Mouse (Mus musculus) E14TG2a.4 (cell line): ENCODE results near the gene Cntn3.

ENCODE experiments used
- CTCF ChIP-seq: conservative IDR thresholded peaks from 2 replicates; pipeline ENCODE4 v1.5.1; 2014; ENCODE audit warnings: low read length
- POU5F1 ChIP-seq: IDR thresholded peaks from 2 replicates; pipeline ENCODE4 v1.6.1; 2014; ENCODE audit warnings: low read length, borderline replicate concordance

DNA sequence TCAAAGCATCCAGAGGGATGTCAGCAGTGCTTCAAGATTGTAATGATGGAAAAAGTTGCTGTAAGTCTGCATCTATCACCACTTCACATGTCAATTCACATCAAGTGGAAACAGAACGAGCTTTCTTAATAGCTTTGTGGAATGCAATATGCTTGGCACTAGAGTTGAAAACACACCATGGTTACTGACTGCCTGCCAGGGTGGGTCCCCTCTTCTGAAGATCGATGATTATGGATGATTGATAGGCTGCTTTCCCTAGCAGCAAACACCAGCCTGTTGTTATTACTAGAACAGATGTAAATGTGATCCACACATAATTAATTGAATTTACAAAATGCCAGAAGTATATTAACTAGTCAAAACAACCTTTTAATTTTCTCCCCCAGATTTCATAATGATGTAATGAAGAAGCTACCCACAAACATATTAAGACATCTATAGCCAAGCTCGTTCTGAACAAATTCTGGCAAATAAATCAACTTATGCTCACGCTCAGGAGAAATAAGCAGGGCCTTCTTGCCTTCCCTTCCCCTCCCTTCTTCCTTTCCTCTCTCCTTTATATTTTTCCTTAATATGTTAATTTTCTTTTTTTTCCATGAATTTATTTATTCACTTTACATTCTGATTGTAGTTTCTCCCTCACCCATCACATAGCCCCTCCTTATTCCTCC, 250.2 kb downstream of the Cntn3 start:
- TF ChIP-seq CTCF (no peak), POU5F1 (no peak)
